Mouse (Mus musculus) midbrain, postnatal 0 days (tissue): Measurements from ENCODE around the gene Zeb2. TPM values are rescaled to one million over a fixed set of nuclear protein-coding genes. Genes with fewer than 3 reads are reported as not detected.

ENCODE experiments used
- ATAC-seq: fragments of 200-750 bp; cut with Nextera tagmentation; 2 replicates; pipeline ENCODE4 v1.8.0; 2017; ENCODE audit warnings: moderate number of reproducible peaks, mild to moderate bottlenecking, moderate TSS enrichment, moderate library complexity; ENCODE audit not compliant: low FRiP score
- DNase-seq: peaks from one replicate; pipeline ENCODE4 v3.0.0-alpha.2; 2015; ENCODE audit warnings: low spot score
- H3K27ac ChIP-seq: fragments of 300-500 bp; sonication (generic); 2 replicates; pipeline ENCODE4 v1.5.1; 2014; ENCODE audit warnings: low read depth, mild to moderate bottlenecking, low read length, mixed read lengths
- H3K27me3 ChIP-seq: fragments of 300-500 bp; sonication (generic); 2 replicates; pipeline ENCODE4 v1.6.1; 2014; ENCODE audit warnings: low read length, control low read depth, mixed read lengths; ENCODE audit not compliant: insufficient read depth
- H3K36me3 ChIP-seq: fragments of 300-500 bp; sonication (generic); 2 replicates; pipeline ENCODE4 v1.6.1; 2014; ENCODE audit warnings: low read length, control low read depth, mixed read lengths; ENCODE audit not compliant: insufficient read depth
- H3K4me1 ChIP-seq: fragments of 300-500 bp; sonication (generic); 2 replicates; pipeline ENCODE4 v1.6.1; 2014; ENCODE audit warnings: mild to moderate bottlenecking, control low read depth, antibody characterized with exemption, low read length, mixed read lengths; ENCODE audit not compliant: insufficient read depth
- H3K4me2 ChIP-seq: fragments of 300-500 bp; sonication (generic); 2 replicates; pipeline ENCODE4 v1.6.1; 2014; ENCODE audit warnings: low read depth, mild to moderate bottlenecking, low read length, mixed read lengths; ENCODE audit not compliant: poor library complexity, severe bottlenecking
- H3K4me3 ChIP-seq: fragments of 300-500 bp; sonication (generic); 2 replicates; pipeline ENCODE4 v1.5.1; 2014; ENCODE audit warnings: low read depth, mild to moderate bottlenecking, low read length, moderate library complexity
- H3K9ac ChIP-seq: fragments of 300-500 bp; sonication (generic); replicated peaks from 2 replicates; pipeline ENCODE4 v1.6.1; 2014; ENCODE audit warnings: mild to moderate bottlenecking, low read length, moderate library complexity, mixed read lengths; ENCODE audit not compliant: poor library complexity, severe bottlenecking
- H3K9me3 ChIP-seq: fragments of 300-500 bp; sonication (generic); 2 replicates; pipeline ENCODE4 v1.6.1; 2016; ENCODE audit warnings: low read length, control low read depth
- CTCF ChIP-seq: IDR thresholded peaks from 2 replicates; pipeline ENCODE4 v1.5.1; 2016; ENCODE audit warnings: antibody characterized with exemption, mild to moderate bottlenecking
- WGBS: fragments of 180-500 bp; shearing (Covaris S2); extraction: QIAGEN DNeasy Blood & Tissue Kit; methylation state at CpG from one replicate; pipeline ENCODE4 v1.1.7; 2014; 5-methylcytosine and 5-hydroxymethylcytosine counted together
- polyA plus RNA-seq: library from polyadenylated mRNA; unstranded; fragments of >200 nt; fragmentation: Nextera tagmentation; extraction: Ambion mirVana; gene quantifications from 2 replicates; pipeline ENCODE4 v1.2.1, GENCODE M21; 2015
- total RNA-seq: library from RNA; depleted of rRNA; stranded (reverse); fragments of >200 nt; gene quantifications from 2 replicates; pipeline ENCODE4 v1.2.3, GENCODE M21; 2014

Gene Zeb2
- total and polyA plus RNA-seq, 2 experiments from 2014 or later = 15.3 to 39.6 TPM

GRCm38 (mm10) chr2:45105922-45106851 lies 11.0 kb downstream of the Zeb2 start:
- Histone ChIP-seq H3K27me3 (no peaks in the 10 kb centered on the region), H3K4me1 (no peaks in the 10 kb centered on the region), H3K4me3 (peak overlapping the region; percentile 13; the same call in 1 of the 2 replicates), H3K27ac (peak overlapping the region; percentile 48), H3K4me2 (peak overlapping the region; percentile 33), H3K9me3 (no peaks in the 10 kb centered on the region), H3K36me3 (no peaks in the 10 kb centered on the region), H3K9ac (no peak overlapping the region)
- DNase-seq (no peak), ATAC-seq (no peak)
- no peak for TF ChIP-seq CTCF
- 45% methylated on average over 7 of the region's 7 CpGs for WGBS

- H3K9me3 ChIP-seq = no peaks in the 10 kb centered on the region
- peak overlapping the region; percentile 36; the same call in 1 of the 2 replicates for H3K9ac ChIP-seq
- H3K4me1 ChIP-seq = no peaks in the 10 kb centered on the region
- ATAC-seq = no peak
- H3K4me2 ChIP-seq = peak overlapping the region; percentile 33
- 37% methylated on average over 6 of the region's 6 CpGs for WGBS
- no peak for DNase-seq
- no peak for TF ChIP-seq CTCF
- no peak overlapping the region for H3K27ac ChIP-seq
- no peak overlapping the region for H3K4me3 ChIP-seq
- H3K27me3 ChIP-seq = no peaks in the 10 kb centered on the region
- H3K36me3 ChIP-seq = no peaks in the 10 kb centered on the region
Observed at GRCm38 (mm10) chr2:45105281-45105721, 11.9 kb downstream of the Zeb2 start.

DNA sequence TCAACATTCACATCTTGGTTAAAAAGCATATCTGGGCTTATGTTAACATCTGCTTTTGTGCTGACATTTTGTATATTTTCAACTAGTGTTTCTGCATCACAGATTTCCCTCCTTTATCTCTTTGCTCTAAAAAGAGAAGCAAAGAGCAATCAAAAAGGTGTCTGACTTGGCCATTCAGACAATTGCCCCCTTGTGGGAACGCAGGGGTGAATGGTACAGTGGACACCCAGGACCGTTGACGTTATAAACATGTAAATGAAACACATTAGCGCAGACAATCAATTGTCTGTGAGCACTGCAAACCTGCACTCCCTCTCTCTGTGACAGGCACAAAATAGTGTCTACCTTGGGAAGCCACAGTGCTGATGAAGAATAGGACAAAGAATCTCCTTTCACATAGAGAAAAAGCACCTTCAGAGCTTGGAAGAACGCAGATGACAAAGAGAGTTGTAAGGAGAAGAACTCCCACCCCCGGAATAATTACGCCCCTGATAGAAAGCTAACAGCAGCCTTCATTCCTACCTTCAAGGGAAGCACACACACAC lies 12.6 kb downstream of the Zeb2 start:
- H3K36me3 ChIP-seq = no peaks in the 10 kb centered on the region
- DNase-seq (no peak), ATAC-seq (no peak)
- H3K9me3 ChIP-seq = no peaks in the 10 kb centered on the region
- H3K4me3 ChIP-seq = peak overlapping the region; percentile 12; the same call in 1 of the 2 replicates
- H3K4me2 ChIP-seq = peak overlapping the region; percentile 33
- TF ChIP-seq CTCF = peak; percentile 15; the same call in 1 of the 2 replicates
- H3K4me1 ChIP-seq = no peaks in the 10 kb centered on the region
- no peaks in the 10 kb centered on the region for H3K27me3 ChIP-seq
- H3K27ac ChIP-seq = 0 out of 2 replicates have a peak overlapping the region, but pooled peaks have one; percentile 26
- 0 out of 2 replicates have a peak overlapping the region, but pooled peaks have one; percentile 33 for H3K9ac ChIP-seq
- 20% methylated on average over 7 of the region's 7 CpGs for WGBS

DNA sequence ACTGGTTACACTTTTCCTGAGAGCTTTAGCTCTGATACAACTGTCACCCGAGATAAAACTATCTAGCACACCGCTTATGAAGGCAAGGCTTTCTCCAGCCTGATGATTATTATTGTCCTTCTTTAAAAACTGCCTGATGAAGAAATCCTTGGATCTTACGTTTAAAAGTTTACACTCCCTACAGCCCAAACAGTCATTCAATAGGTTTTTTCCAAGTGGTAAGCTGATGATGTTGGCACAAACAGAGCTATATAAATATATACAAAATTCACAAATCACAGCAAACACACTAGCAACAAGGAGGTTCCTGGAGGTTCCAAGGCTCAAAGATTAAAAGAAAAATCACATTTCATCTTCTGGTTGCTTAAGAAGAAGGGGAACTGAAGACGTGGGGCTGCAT lies 13.1 kb downstream of the Zeb2 start:
- H3K4me3 ChIP-seq = no peak overlapping the region

DNA sequence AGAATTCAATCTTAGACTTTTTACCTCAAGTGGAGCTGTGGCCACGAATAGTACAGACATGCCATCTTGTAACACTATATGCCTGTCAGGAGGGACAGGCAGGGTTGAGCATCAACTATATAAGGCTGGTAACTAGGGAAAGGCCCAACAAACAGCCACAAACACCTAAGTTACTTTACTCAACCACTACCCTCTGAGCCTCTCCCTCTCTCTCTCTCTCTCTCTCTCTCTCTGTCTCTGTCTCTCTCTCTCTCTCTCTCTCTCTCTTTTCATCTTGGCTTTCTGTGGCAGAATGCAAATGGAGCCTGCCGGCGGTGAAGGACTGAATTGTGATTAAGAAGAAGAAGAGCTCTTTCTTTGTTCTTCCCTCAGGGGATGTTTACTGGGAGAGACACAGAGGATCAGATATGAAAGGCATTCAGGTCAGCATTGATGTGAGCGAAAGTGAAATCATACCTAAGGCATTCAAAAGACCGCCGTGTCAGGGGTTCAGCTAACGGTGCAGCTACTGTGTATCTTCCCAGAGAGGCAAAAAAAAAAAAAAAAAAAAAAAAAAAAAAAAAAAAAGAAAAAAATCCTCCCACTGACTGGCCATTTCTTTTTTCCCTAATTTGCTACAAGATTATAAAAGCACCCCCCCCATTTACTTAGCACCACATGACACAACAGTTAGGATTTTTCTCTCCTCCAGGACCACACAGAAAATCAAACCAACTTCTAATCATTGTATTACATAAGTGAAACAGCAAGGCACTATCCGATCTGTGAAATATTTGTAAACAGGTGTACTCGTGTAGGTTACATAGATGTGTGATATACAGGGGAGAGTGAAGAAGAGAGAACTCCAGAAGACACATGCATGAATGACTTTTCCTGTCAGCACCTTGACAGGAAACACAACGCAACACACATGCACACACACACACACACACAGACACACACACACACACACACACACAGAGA lies 13.9 kb downstream of the Zeb2 start:
- H3K27ac ChIP-seq = peak overlapping the region; percentile 4; the same call in 1 of the 2 replicates
- no peaks in the 10 kb centered on the region for H3K4me1 ChIP-seq
- no peaks in the 10 kb centered on the region for H3K9me3 ChIP-seq
- H3K4me3 ChIP-seq = no peak overlapping the region
- no peak for ATAC-seq
- H3K27me3 ChIP-seq = no peaks in the 10 kb centered on the region
- H3K4me2 ChIP-seq = peak overlapping the region; percentile 33
- 19% methylated on average over 10 of the region's 10 CpGs for WGBS
- TF ChIP-seq CTCF = no peak
- DNase-seq = no peak
- no peak overlapping the region; the same call in 1 of the 2 replicates for H3K9ac ChIP-seq
- no peaks in the 10 kb centered on the region for H3K36me3 ChIP-seq

More for the DNA sequence above, 13.1 kb downstream of the Zeb2 start:
- Histone ChIP-seq H3K9me3 (no peaks in the 10 kb centered on the region), H3K9ac (no peak overlapping the region), H3K36me3 (no peaks in the 10 kb centered on the region), H3K4me2 (peak overlapping the region; percentile 33), H3K27me3 (no peaks in the 10 kb centered on the region), H3K4me1 (no peaks in the 10 kb centered on the region), H3K27ac (0 out of 2 replicates have a peak overlapping the region, but pooled peaks have one; percentile 26)
- ATAC-seq = no peak
- TF ChIP-seq CTCF = no peak
- WGBS = 42% methylated on average over 4 of the region's 4 CpGs
- DNase-seq = no peak
